Mouse (Mus musculus): Measurements from ENCODE around the gene Cux1. TPM values are rescaled to one million over a fixed set of nuclear protein-coding genes. Genes with fewer than 3 reads are reported as not detected.

Gene Cux1
- polyA plus RNA-seq, 1 experiment = 69.2 TPM

GRCm38 (mm10) chr5:136240381-136240780 lies 326.9 kb downstream of the Cux1 start:
- 58% methylated on average over 1 of the region's 1 CpGs for WGBS
- Histone ChIP-seq H3K27me3 (ENCODE audit: control insufficient read depth, insufficient read depth, low read length) (no peaks in the 10 kb centered on the region), H3K4me3 (replicated peaks; ENCODE audit: insufficient read depth, low read depth, low read length) (no peak overlapping the region), H3K4me1 (ENCODE audit: control insufficient read depth, insufficient read depth, low read length) (0 out of 2 replicates have a peak, but pooled peaks cover 4% of the 10 kb centered on the region), H3K27ac (ENCODE audit: insufficient read depth, low read length) (no peak overlapping the region)
- no peak for TF ChIP-seq POLR2A (IDR thresholded peaks at IDR 0.05; ENCODE audit: borderline replicate concordance, insufficient read depth, low read length)
- TF ChIP-seq CTCF (IDR thresholded peaks at IDR 0.05; ENCODE audit: borderline replicate concordance, insufficient read depth, low read depth, low read length) = no peak
- no peak for DNase-seq

GRCm38 (mm10) chr5:136237607-136238006 lies 329.7 kb downstream of the Cux1 start:
- H3K4me1 ChIP-seq (ENCODE audit: control insufficient read depth, insufficient read depth, low read length) = 0 out of 2 replicates have a peak, but pooled peaks cover 4% of the 10 kb centered on the region
- H3K27ac ChIP-seq (ENCODE audit: insufficient read depth, low read length) = no peak overlapping the region
- DNase-seq = no peak
- 3% methylated on average over 19 of the region's 19 CpGs for WGBS
- TF ChIP-seq CTCF (IDR thresholded peaks at IDR 0.05; ENCODE audit: borderline replicate concordance, insufficient read depth, low read depth, low read length) (no peak), POLR2A (IDR thresholded peaks at IDR 0.05; ENCODE audit: borderline replicate concordance, insufficient read depth, low read length) (no peak)
- H3K27me3 ChIP-seq (ENCODE audit: control insufficient read depth, insufficient read depth, low read length) = no peaks in the 10 kb centered on the region
- peak overlapping the region; percentile 39 for H3K4me3 ChIP-seq (replicated peaks; ENCODE audit: insufficient read depth, low read depth, low read length)

GRCm38 (mm10) chr5:136236611-136237010 lies 330.7 kb downstream of the Cux1 start:
- Histone ChIP-seq H3K4me1 (ENCODE audit: control insufficient read depth, insufficient read depth, low read length) (0 out of 2 replicates have a peak, but pooled peaks cover 4% of the 10 kb centered on the region), H3K27ac (ENCODE audit: insufficient read depth, low read length) (no peak overlapping the region), H3K27me3 (ENCODE audit: control insufficient read depth, insufficient read depth, low read length) (no peaks in the 10 kb centered on the region), H3K4me3 (replicated peaks; ENCODE audit: insufficient read depth, low read depth, low read length) (no peak overlapping the region)
- TF ChIP-seq POLR2A (IDR thresholded peaks at IDR 0.05; ENCODE audit: borderline replicate concordance, insufficient read depth, low read length) = no peak
- no peak for TF ChIP-seq CTCF (IDR thresholded peaks at IDR 0.05; ENCODE audit: borderline replicate concordance, insufficient read depth, low read depth, low read length)
- DNase-seq = no peak
- WGBS = 83% methylated on average over 5 of the region's 5 CpGs

- Histone ChIP-seq H3K4me1 (ENCODE audit: control insufficient read depth, insufficient read depth, low read length) (no peaks in the 10 kb centered on the region), H3K4me3 (replicated peaks; ENCODE audit: insufficient read depth, low read depth, low read length) (no peak overlapping the region), H3K27ac (ENCODE audit: insufficient read depth, low read length) (no peak overlapping the region), H3K27me3 (ENCODE audit: control insufficient read depth, insufficient read depth, low read length) (no peaks in the 10 kb centered on the region)
- 68% methylated on average over 4 of the region's 4 CpGs for WGBS
- DNase-seq = no peak
- no peak for TF ChIP-seq CTCF (IDR thresholded peaks at IDR 0.05; ENCODE audit: borderline replicate concordance, insufficient read depth, low read depth, low read length)
- no peak for TF ChIP-seq POLR2A (IDR thresholded peaks at IDR 0.05; ENCODE audit: borderline replicate concordance, insufficient read depth, low read length)
These were observed 336.8 kb downstream of the Cux1 start for GRCm38 (mm10) chr5:136230348-136231035.

- no peak overlapping the region for H3K4me3 ChIP-seq (replicated peaks; ENCODE audit: insufficient read depth, low read depth, low read length)
- H3K27me3 ChIP-seq (ENCODE audit: control insufficient read depth, insufficient read depth, low read length) = no peaks in the 10 kb centered on the region
- no peaks in the 10 kb centered on the region for H3K4me1 ChIP-seq (ENCODE audit: control insufficient read depth, insufficient read depth, low read length)
- DNase-seq = no peak
- TF ChIP-seq POLR2A (IDR thresholded peaks at IDR 0.05; ENCODE audit: borderline replicate concordance, insufficient read depth, low read length) (no peak), CTCF (IDR thresholded peaks at IDR 0.05; ENCODE audit: borderline replicate concordance, insufficient read depth, low read depth, low read length) (no peak)
- WGBS = 58% methylated on average over 7 of the region's 7 CpGs
- no peak overlapping the region for H3K27ac ChIP-seq (ENCODE audit: insufficient read depth, low read length)
These were observed 340.9 kb downstream of the Cux1 start for GRCm38 (mm10) chr5:136226246-136226876.

GRCm38 (mm10) chr5:136218585-136218984 lies 348.7 kb downstream of the Cux1 start:
- Histone ChIP-seq H3K27ac (ENCODE audit: insufficient read depth, low read length) (no peak overlapping the region), H3K4me3 (replicated peaks; ENCODE audit: insufficient read depth, low read depth, low read length) (no peak overlapping the region), H3K4me1 (ENCODE audit: control insufficient read depth, insufficient read depth, low read length) (no peaks in the 10 kb centered on the region), H3K27me3 (ENCODE audit: control insufficient read depth, insufficient read depth, low read length) (no peaks in the 10 kb centered on the region)
- TF ChIP-seq POLR2A (IDR thresholded peaks at IDR 0.05; ENCODE audit: borderline replicate concordance, insufficient read depth, low read length) (no peak), CTCF (IDR thresholded peaks at IDR 0.05; ENCODE audit: borderline replicate concordance, insufficient read depth, low read depth, low read length) (no peak)
- 72% methylated on average over 12 of the region's 12 CpGs for WGBS
- no peak for DNase-seq

- WGBS = 66% methylated on average over 4 of the region's 4 CpGs
- no peak for DNase-seq
- no peak for TF ChIP-seq POLR2A (IDR thresholded peaks at IDR 0.05; ENCODE audit: borderline replicate concordance, insufficient read depth, low read length)
- TF ChIP-seq CTCF (IDR thresholded peaks at IDR 0.05; ENCODE audit: borderline replicate concordance, insufficient read depth, low read depth, low read length) = no peak
- no peak overlapping the region for H3K4me3 ChIP-seq (replicated peaks; ENCODE audit: insufficient read depth, low read depth, low read length)
- H3K4me1 ChIP-seq (ENCODE audit: control insufficient read depth, insufficient read depth, low read length) = no peaks in the 10 kb centered on the region
- H3K27ac ChIP-seq (ENCODE audit: insufficient read depth, low read length) = no peak overlapping the region
- H3K27me3 ChIP-seq (ENCODE audit: control insufficient read depth, insufficient read depth, low read length) = no peaks in the 10 kb centered on the region
These were observed 349.3 kb downstream of the Cux1 start for GRCm38 (mm10) chr5:136217932-136218381.

All from cerebellum, adult 2 months (tissue).